Mouse (Mus musculus) c-Kit-positive CD71-positive TER-119-positive erythroid progenitor cells, embryonic 14.5 days (primary cell): Measurements from ENCODE around the gene Hoxa1.

Experiments used
- DNase-seq: peaks from one replicate; pipeline ENCODE4 v3.0.0-alpha.2; 2013; ENCODE audit warnings: low spot score

Hoxa1 gene

DNA sequence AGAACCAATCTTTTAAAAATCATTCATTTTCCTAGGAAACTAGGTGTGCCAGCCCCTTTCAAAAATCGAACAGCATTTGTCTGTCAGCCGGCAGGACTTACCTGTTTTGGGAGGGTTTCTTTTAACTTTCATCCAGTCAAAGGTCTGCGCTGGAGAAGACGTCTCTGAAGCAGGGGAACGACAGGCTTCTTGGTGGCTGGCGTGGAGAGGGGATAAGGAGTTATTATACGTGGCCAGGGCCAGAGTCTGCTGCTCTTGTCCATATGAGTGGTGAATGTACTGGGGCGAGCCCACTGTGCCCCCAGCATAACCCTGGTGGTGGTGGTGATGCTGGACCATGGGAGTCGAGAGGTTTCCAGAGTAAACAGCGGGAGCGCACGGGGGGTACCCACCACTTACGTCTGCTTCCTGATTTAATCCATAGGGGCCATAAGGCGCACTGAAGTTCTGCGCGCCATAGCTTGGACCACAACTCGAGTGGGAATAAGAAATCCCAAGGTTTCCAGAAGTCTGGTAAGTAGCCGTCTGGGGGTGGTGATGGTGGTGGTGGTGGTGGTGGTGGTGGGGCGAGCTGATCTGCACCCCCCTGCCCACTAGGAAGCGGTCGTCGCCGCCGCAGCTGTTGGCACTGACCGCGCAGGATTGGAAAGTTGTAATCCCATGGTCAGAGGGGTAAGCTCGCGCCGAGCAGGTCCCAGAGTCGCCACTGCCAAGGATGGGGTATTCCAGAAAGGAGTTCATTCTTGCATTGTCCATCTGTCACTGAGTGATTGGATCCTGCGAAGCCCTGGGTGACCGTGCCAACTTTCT lies 446 bp downstream of the Hoxa1 start:
- no peak for DNase-seq

DNA sequence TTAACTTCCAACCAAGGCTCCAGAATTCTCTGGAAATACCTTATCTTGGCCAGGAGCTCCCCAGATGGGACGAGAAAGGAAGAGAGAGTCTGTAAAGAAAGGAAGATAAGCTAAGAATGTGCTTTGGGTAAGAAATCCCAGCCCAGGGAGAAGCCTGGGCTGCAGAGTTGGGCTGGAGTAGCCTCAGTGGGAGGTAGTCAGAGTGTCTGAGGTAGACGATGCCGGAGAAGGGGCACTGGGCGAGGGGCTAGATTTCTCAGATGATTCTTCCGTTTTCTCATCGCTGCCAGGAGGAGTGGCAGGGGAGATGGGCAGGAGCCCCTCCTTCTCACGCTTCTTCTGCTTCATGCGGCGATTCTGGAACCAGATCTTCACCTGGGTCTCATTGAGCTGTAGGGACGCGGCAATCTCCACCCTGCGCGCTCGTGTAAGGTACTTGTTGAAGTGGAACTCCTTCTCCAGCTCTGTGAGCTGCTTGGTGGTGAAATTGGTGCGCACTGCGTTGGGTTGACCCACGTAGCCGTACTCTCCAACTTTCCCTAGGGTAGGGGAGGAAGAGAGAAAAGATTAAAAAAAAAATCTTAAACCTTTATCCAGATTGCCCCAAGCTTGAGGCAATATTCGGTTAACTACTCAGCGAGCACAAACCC lies 1.4 kb downstream of the Hoxa1 start:
- DNase-seq, result no peak

DNA sequence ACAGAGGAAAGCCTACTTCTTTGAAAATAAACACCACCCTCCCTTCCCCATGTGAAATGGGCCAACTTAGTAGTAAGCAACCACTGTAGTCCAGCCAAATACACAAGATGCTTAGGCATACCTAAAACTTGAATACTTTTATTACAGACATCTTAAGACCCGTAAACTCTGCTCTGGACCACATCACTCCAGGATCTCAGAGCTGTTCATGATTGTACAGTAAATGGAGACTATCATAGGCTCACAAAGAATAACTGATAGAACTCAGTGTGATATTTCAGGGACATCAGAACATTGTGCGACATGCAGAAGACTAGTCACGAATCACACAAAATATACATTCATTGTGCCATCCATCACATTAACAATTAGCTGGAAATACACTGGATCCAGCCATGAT lies 2.6 kb downstream of the Hoxa1 start:
- DNase-seq, result no peak

DNA sequence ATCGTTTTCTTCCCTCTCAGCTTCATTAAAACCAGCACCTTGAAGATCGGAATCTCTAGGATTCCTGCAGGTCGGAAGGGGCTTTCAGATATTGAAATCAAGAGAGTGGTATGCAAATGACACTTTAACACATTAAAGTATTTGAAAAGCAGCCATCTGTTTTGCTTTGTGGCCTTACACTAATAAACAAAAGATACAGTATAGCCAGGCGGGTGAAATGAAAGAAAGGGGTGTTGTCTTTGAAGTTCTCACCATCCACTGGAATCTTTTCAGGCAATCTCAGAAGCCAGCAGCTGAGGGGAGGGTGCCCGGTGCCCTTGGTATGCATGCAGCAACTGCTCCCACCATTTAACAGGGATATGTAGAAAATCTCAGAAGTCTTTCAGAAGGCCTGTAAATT lies 4.1 kb downstream of the Hoxa1 start:
- no peak for DNase-seq

DNA sequence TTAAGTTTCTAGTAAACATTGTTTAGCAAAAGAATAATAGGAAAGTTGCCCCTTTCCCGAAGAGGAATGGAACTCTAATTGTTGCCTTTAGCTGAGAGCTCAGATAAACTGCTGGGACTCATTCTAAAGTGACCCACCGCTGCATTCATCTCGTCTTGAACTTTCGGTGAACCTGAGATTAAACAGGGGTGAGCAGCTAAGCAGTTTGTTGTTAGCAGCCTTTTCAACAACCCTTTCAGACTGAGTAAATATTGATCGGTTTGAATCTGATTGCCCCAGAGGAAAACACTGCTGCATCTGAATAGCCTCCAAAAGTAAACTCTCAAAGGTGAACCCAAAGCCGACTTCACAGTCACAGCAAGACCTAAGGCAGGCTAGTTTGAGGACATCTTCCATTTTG lies 4.8 kb downstream of the Hoxa1 start:
- DNase-seq, result no peak

DNA sequence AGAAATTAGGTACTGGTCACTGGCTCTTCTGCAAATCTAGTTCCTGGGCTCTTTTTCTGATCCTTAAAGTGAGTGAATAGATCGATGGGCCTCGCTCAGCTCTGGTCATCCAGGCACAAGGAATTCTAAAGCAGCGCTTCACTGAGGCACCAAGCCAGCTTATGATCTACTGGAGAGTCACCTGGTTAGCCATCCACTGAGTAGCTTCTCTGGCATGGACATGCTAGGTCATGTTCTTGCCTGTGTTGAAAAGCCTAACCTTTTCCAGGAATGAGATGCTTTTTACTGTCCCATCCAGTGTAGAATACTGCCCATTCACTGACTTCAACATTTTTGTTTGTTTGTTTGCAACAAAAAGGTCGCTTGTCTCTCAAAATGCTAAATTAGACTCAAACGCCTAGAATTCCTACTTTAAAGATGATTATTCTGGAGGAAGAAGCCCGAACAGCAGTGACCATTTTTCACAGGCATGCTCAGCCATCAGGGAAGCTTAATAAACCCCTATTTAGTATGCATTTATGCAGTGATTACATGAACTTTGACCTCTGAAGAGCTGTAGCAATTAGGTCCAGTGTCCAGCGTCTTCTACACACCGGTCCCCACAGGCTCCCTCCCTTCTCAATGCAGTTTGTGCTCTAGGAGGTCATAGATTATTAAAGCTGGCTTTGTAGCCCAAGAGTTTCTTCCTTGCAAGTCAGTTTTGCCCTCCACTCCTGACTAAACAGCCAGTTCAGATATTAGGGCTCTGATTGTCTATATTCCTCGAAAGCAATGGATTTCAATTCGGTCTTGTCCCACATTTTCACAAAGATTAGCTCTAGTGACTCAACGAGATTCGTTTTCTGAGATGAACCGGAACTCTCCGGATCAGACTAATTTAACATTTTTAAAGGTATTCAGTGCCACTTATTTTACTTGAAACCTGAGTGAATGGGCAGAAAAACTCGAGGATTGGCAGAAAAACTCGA lies 5.6 kb downstream of the Hoxa1 start:
- no peak for DNase-seq

DNA sequence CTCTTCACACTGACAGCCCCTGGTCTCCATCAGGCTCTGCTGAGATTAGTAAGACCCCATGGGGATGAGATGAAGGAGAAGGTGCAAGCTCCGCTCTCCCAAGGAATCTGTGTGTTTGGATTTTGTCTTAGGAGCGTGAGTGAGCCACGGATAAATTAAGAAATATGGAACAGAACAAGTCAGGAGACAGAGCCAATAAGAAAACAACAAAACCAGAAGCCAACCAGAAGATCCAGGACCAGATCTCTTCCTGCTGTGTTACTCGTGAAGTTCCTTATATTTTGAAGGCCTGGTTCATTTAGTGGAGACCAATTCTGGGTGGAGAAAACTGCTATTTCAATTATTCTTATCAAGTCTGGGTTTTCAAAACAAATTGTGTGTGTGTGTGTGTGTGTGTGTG lies 6.5 kb downstream of the Hoxa1 start:
- no peak for DNase-seq

DNA sequence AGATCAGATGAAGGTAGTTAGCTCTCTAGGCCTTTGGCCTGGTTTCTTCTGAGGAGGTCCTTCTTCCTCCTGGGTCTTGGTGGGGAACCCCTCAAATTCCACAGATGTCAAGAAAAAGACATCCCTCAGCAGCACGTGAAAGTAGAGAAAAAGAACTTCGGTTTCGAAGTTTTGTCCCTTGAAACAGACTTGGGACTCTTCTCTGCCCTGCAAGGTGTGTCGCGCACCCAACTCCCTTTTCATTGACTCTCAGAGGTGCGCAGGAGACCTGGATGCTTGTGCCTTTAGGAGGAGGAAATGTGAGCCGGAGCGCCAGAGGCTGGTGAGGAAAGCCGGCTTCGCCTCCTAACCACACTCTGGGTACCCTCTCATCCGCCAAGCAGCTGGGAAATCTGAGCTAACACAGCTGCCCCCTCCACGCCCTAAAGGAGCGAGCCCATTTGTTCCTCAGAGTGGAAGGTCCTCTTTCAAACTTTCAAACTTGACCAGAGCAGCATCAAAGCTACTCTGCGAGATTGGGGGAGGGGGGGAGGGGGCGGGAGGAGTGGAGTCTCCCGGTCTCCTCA lies 7.6 kb downstream of the Hoxa1 start:
- DNase-seq, result no peak

DNA sequence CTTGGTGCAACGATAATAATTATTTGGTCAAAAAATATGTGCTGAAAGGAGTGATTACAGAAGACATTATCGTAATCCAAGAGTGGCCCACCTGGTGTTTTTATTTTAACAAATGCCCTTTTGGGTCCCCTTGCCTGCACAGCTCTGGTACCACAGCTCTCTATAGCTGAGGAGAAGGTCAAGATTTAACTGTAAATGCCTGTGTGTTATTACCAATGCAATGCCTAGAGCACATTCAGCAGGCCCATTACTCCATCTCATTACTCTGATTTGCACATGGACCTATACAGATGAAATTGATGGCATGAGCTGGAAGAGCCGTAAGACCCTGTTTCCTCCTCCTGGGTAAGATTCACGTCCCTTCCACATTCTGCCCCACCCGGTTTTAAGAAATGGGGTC lies 19.0 kb downstream of the Hoxa1 start:
- DNase-seq, result no peak

DNA sequence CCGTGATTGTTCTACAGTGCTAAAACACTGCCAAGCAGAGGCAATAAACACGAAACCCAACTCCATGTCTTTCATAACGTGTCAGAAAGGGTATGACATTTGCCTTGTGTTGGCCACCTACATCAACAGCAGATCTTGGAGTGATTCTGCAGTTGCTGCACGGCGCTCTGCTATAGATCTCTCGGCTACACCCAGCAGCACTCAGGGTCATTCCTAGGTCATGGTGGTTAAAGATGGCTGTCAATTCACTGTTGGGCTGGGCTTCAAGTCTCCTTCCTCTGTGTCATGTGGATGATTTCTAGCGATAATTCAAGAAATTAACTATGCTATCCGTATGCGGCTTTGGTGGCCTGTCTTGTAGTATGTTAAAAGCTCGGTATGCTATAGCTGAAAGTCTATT lies 19.5 kb downstream of the Hoxa1 start:
- no peak for DNase-seq

DNA sequence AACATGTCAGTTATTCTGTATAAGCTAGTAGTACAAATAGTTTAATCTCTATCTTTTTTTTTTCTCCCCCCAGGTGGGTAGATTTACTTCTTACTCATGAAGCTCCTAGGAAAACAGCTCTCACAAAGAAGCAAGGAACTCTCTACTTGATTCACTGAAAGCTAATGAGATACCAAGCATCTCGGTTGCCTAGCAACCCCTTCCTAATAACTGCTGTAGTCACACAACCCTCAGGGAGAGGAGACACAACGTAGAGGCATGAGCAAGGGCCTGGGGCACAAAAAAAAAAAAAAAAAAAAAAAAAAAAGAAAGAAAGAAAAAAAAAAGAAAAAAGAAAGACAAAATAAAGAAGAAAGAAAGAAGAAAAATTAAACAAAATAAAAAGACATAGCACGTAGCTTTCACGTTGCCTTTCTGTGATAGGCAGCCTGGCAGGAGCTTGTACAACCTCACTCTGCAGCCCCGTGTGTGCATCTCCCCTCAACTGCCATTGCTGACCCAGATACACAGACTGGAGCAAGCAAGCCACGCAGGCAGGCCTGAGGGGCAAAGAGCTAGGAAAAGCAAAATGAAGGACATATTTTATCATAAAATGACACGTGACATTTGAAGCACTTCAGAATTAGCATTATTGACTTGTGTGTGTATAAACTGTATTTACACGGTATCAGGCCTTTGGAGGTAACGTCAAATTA lies 20.1 kb downstream of the Hoxa1 start:
- DNase-seq, result no peak

DNA sequence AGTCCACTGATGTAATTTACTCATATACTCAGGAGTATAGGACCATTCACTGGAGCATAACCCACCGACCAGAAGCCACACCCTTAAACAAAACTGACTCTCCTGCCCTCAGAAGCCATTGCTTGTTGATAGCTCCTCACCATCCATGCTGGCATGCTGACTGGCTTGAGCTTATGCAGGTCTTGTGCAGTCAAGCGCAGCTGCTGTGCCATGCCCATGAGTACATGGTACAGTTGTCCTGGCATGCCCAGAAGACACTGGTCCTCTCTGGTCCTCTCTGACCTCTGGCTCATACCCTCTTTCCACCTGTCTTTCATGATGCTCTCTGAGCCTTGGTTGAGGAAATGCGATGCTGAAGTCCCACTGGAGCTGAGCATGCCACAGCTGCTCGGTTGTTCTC lies 34.4 kb downstream of the Hoxa1 start:
- no peak for DNase-seq

DNA sequence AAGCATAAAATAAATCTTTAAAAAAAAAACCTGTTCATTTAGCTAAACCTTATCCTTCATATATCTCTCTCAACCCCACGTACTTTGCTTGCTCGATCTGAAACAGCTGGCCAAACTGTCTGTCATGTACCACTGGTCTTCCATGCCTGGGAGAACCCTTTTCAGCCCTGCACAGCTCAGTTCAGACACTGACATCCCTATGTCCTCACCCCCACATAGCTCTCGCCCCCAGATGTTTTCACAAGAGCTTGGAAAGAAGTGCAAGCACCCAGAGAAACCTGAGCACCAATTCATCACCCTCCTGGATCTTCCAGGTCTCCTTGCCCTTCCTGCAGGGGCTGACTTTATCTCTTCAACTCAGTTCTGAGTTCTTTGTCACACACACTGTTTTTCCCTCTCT lies 36.9 kb downstream of the Hoxa1 start:
- DNase-seq, result no peak

DNA sequence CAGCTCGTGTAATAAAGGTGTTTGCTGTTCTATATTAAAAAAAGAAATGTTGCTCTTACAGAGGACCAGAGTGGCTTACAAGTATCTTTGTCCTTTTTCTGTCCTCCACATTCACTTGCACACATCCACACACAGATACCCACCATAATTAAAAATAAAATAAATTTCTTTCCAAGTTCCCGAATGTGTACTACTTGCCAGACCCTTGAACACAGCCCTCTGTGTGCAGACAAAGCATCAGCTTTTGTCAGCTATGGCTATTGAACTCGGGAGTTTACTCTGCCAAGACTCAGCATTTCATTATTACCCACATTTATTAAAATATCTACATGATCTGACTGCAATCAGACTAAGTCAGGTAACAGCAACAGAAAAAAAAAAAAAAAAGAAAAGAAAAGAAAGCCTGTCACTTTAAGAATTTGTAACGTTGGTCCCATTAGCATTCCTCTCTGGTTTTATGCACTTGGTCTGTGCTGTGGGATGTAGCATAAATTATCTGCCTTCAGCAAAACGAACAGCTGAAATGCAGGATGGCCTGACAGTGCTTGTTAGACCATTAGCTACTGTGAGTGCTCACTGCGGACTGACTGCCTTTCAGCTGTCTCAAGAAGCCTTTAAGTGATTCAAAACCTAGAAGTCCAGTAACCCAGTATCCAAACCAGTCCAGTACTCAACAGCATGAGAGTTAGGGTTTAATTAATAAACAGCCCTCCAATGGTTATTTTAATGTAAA lies 39.0 kb downstream of the Hoxa1 start:
- no peak for DNase-seq

DNA sequence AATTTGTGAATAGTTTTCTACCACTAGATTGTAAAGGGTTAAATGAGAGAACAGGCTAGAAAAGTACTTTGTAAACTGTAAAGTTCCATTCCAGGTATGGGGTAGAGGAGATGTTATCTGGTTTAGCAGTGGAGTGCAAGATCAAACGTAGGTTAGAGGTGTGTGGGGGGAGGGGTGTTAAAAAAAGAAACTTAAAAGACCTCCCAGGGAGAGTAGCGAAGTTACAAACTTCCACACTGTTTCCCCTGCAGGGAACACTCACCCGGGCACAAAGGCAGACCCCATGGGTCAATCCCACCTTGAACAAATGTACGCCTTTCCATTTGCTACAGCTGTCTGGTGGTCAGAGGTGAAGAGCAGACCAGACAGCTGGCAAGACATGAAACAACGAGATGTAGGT lies 42.2 kb downstream of the Hoxa1 start:
- DNase-seq, result no peak

DNA sequence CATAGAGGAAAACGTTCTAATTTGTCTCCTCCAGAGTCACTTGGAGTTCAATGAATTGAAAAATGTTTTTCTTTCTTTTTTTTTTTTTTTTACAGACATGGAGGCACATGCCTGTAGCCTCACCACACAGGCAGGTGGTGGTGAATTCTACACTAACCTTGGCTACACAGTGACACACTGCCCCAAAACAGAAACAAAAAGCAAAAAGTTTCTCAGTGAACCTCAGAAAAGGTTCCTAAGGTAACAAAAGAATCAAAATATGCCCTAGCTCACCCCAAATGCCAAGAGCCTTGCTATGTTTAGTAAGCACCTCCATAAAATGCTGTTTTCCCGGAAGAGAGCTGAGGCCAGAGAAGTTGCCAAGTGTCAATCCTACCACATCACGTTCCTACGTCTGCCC lies 46.3 kb downstream of the Hoxa1 start:
- no peak for DNase-seq

DNA sequence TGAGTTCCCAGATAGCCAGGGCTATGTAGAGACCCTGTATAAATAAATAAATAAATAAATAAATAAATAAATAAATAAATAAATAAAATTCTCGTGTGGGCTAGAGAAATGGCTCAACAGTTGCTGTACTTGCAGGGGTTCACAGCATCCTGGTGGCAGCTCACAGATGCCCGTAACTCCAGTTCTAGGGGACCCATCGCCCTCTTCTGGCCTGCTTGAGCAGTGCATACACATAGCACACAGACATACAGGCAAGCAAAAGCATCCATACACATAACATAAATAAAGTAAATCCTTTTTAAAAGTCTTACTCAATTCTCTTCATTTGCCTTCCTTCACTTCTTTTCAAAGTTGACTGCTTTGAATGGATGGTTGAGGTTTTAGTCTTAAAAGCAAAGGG lies 50.7 kb downstream of the Hoxa1 start:
- no peak for DNase-seq

DNA sequence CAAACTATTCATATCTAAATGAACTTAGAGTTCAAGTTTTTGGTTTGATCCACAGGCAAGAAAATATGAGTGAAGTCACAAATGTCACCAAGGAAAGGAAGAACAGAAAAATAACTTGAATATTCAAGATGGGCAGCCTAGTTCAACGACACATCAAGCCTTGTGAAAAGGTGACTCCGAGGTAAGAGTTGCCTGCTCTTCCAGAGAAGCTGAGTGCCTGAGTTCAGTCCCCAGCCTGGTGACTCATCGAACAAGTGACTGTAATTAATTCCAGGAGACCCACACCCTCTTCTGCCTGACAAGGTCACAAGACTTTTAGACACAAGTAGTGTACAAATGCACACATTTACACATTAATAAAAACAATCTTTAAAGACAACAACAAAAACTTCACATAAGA lies 51.4 kb downstream of the Hoxa1 start:
- no peak for DNase-seq

DNA sequence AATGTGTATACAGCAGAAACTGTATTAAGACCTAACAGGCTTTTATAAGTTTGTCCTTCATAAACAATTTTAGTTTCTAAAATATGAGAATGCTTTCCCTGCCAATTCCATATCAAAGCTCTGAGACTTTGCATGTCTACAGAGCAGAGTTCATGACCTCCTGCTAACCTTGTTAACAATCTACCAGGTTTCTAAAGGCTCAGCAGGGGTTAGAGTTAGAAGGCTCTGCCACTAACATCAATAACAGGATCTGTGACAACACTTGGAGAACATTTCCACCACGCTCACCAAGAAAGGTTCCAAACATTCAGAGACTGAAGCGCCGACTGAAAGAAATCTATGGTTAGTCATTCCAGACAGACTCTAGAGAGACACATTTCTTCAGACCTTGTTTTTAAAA lies 51.9 kb downstream of the Hoxa1 start:
- no peak for DNase-seq
